Mouse (Mus musculus) T-helper 17 cell (primary cell): ENCODE measurements around the gene Capn10.
"Not testable (repeated sequence)": the region's sequence is repeated elsewhere in the genome, so short reads cannot be mapped to it uniquely, and the experiment has no call there.

Experiments
- in situ Hi-C, 2 experiments: fragments of 300-600 bp; cut with MboI, MseI; formaldehyde crosslinking; loops; 1 replicate in 1 of 2; 2 replicates in 1 of 2; pipeline ENCODE4 v1.15.1; 2025; ENCODE audit warnings: high pct_unique_total_duplicates in 2 of 2

Gene Capn10

GRCm38 (mm10) chr1:92916725-92917124 lies 17.5 kb upstream of the Capn10 start:
- in situ Hi-C loops = loop anchor here (25.0 kb wide), 2 partner anchors 1121 to 1829 kb away; no protein-coding TSS in a partner anchor

GRCm38 (mm10) chr1:92919151-92919550 lies 15.0 kb upstream of the Capn10 start:
- in situ Hi-C loops = loop anchor here (25.0 kb wide), 2 partner anchors 1118 to 1832 kb away; no protein-coding TSS in a partner anchor

GRCm38 (mm10) chr1:92919775-92920174 lies 14.4 kb upstream of the Capn10 start:
- in situ Hi-C loops = loop anchor here (25.0 kb wide), 2 partner anchors 1118 to 1832 kb away; no protein-coding TSS in a partner anchor

- in situ Hi-C loops = loop anchor here (25.0 kb wide), 2 partner anchors 1117 to 1833 kb away; no protein-coding TSS in a partner anchor
These were observed 13.5 kb upstream of the Capn10 start for GRCm38 (mm10) chr1:92920474-92921200.

GRCm38 (mm10) chr1:92921496-92921895 lies 12.7 kb upstream of the Capn10 start:
- in situ Hi-C loops = loop anchor here (25.0 kb wide), 2 partner anchors 1116 to 1834 kb away; no protein-coding TSS in a partner anchor

GRCm38 (mm10) chr1:92930171-92930706 lies 3.9 kb upstream of the Capn10 start:
- in situ Hi-C loops = loop anchor here in 1 of 2 experiments (25.0 kb wide), 1 partner anchor 1107 kb away; no protein-coding TSS in a partner anchor

- in situ Hi-C loops = loop anchor here in 1 of 2 experiments (25.0 kb wide), 1 partner anchor 1104 kb away; no protein-coding TSS in a partner anchor
These were observed 565 bp upstream of the Capn10 start for GRCm38 (mm10) chr1:92933611-92934010.

- in situ Hi-C loops = loop anchor here in 1 of 2 experiments (25.0 kb wide), 1 partner anchor 1102 kb away; no protein-coding TSS in a partner anchor
These were observed 1.1 kb downstream of the Capn10 start for GRCm38 (mm10) chr1:92935054-92935962.

- in situ Hi-C loops = loop anchor here in 1 of 2 experiments (25.0 kb wide), 1 partner anchor 1101 kb away; no protein-coding TSS in a partner anchor
These were observed 1.8 kb downstream of the Capn10 start for GRCm38 (mm10) chr1:92935977-92936376.

- in situ Hi-C loops = loop anchor here in 1 of 2 experiments (25.0 kb wide), 1 partner anchor 1101 kb away; no protein-coding TSS in a partner anchor
These were observed 2.3 kb downstream of the Capn10 start for GRCm38 (mm10) chr1:92936467-92936866.

- in situ Hi-C loops = loop anchor here in 1 of 2 experiments (25.0 kb wide), 1 partner anchor 1100 kb away; no protein-coding TSS in a partner anchor
These were observed 3.6 kb downstream of the Capn10 start for GRCm38 (mm10) chr1:92937797-92938196.

GRCm38 (mm10) chr1:92939746-92940145 lies 5.6 kb downstream of the Capn10 start:
- in situ Hi-C loops = loop anchor here in 1 of 2 experiments (25.0 kb wide), 1 partner anchor 1098 kb away; no protein-coding TSS in a partner anchor

GRCm38 (mm10) chr1:92943219-92943989 lies 9.2 kb downstream of the Capn10 start:
- in situ Hi-C loops = loop anchor here in 1 of 2 experiments (25.0 kb wide), 1 partner anchor 1094 kb away; no protein-coding TSS in a partner anchor

- in situ Hi-C loops = loop anchor here in 1 of 2 experiments (25.0 kb wide), 1 partner anchor 1089 kb away; no protein-coding TSS in a partner anchor
These were observed 13.8 kb downstream of the Capn10 start for GRCm38 (mm10) chr1:92947966-92948365.

- in situ Hi-C loops = loop anchor here in 1 of 2 experiments (25.0 kb wide), 1 partner anchor 1088 kb away; no protein-coding TSS in a partner anchor
These were observed 15.2 kb downstream of the Capn10 start for GRCm38 (mm10) chr1:92949426-92949825.

- in situ Hi-C loops = no loop called here
These were observed 16.4 kb downstream of the Capn10 start, which contains the start of gene Gpr35 for GRCm38 (mm10) chr1:92950607-92951006. TSS of gene Gpr35 (plus strand) at chr1:92950865.

GRCm38 (mm10) chr1:92953641-92954040 lies 19.5 kb downstream of the Capn10 start:
- in situ Hi-C loops = no loop called here

GRCm38 (mm10) chr1:92956571-92957335 lies 22.6 kb downstream of the Capn10 start:
- in situ Hi-C loops = not testable (repeated sequence)

- in situ Hi-C loops = no loop called here
These were observed 24.8 kb downstream of the Capn10 start for GRCm38 (mm10) chr1:92958999-92959398.
